Mouse (Mus musculus): Measurements from ENCODE around the gene Fgfr2. TPM values are rescaled to one million over a fixed set of nuclear protein-coding genes. Genes with fewer than 3 reads are reported as not detected.
A peak's percentile ranks its signal among the peaks of the same experiment; 100 is the strongest.

Fgfr2 gene
- polyA plus RNA-seq, 1 experiment from 2014 or later: 24.1 TPM

DNA sequence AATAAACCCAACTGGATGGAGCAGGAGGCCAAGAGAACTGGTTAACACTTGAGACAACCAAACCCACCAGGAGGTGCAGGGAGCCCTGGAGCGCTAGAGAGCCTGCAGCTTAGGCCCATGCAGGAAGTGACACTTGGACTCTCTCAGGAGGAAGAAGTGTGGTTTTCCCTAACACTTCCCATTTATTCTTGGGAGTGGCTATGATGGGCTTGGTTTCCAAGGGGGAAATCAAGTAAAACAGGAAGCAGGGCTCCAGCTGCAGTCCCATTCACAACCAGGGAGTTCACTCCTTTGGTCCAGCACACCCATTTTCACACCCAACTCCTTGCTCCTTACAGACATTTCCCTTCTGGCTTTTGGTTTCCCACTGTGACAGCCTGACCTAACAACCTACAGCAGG is 44.2 kb downstream of the Fgfr2 start:
- no peak for ATAC-seq

DNA sequence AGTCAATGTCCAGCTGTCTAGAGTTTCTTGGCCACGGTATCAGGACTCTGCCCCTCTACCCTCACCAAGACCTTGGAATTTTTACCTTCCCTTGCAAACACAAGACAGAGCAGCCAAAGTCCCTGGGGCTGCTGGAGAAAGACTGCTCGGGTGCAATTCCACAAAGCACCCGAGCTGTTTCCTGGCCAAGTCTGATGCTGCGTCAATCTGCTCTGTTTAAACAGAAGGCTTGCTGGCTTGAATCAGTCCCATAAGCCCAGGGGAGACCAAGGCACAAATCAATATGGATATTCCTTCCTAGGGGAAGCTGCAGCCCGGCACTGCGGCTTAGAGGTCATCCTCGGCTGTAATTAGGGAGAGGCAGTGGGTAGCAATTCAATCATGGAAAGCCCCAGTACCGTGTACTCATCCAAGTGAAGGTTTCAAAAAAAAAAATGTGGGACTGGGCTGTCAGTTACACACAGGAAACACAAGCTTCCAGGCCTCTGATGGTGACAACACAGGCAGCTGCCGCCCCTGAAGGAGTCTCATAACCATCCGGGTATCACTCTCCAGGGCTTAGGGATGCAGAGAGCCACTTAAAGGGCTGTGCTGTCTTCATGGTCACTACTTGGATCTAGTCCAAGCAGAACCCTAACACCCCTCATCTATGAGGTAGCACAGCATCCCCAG is 48.6 kb downstream of the Fgfr2 start:
- H3K4me2 ChIP-seq (ENCODE audit: low read length): no peak overlapping the region
- no peak overlapping the region for H3K4me3 ChIP-seq (ENCODE audit: low read length)
- no peak for ATAC-seq
- H3K9ac ChIP-seq (ENCODE audit: low read depth, low read length): no peak overlapping the region
- H3K36me3 ChIP-seq (ENCODE audit: control insufficient read depth, insufficient read depth, low read length): no peaks in the 10 kb centered on the region
- 30% methylated on average over 10 of the region's 10 CpGs for whole genome bisulfite sequencing
- no peaks in the 10 kb centered on the region for H3K9me3 ChIP-seq (ENCODE audit: control insufficient read depth, low read length)
- no peaks in the 10 kb centered on the region for H3K27me3 ChIP-seq (replicated peaks; ENCODE audit: control insufficient read depth, insufficient read depth, low read length)
- peak overlapping the region; percentile 9; the same call in 1 of the 2 replicates for H3K27ac ChIP-seq (ENCODE audit: low read depth, low read length)
- H3K4me1 ChIP-seq (ENCODE audit: control insufficient read depth, insufficient read depth, low read depth, low read length): peaks cover 38% of the 10 kb centered on the region

More for the DNA sequence above, 44.2 kb downstream of the Fgfr2 start:
- no peak overlapping the region for H3K9ac ChIP-seq (ENCODE audit: low read depth, low read length)
- no peak overlapping the region for H3K4me2 ChIP-seq (ENCODE audit: low read length)
- H3K9me3 ChIP-seq (ENCODE audit: control insufficient read depth, low read length): no peaks in the 10 kb centered on the region
- no peaks in the 10 kb centered on the region for H3K27me3 ChIP-seq (replicated peaks; ENCODE audit: control insufficient read depth, insufficient read depth, low read length)
- no peak overlapping the region for H3K4me3 ChIP-seq (ENCODE audit: low read length)
- no peaks in the 10 kb centered on the region for H3K36me3 ChIP-seq (ENCODE audit: control insufficient read depth, insufficient read depth, low read length)
- H3K27ac ChIP-seq (ENCODE audit: low read depth, low read length): no peak overlapping the region
- peaks cover 24% of the 10 kb centered on the region for H3K4me1 ChIP-seq (ENCODE audit: control insufficient read depth, insufficient read depth, low read depth, low read length)
- WGBS: 83% methylated on average over 1 of the region's 1 CpGs

DNA sequence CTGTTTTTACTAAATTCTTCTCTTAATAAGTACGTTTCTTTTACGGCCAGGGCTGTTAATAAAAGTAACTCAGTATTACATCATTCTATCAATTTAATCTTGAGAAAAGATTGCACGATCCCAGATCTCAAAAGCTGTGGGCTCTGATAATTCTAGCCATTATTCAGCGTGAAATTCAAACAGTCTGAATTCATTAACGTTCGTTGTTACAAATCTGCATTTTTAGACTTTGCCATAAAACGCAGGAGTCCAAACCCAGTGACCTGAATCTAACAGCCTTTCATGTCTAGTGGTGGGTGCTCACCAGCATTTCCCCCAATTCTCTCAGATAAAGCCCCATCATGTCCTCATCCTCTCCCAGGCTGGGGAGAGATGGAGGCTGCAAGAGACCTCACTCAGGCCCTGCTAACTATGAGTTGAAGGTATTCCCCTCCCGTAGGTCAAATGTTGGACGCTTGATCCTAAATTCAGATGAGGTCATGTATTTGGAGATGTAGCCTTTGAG is 50.0 kb downstream of the Fgfr2 start:
- H3K9ac ChIP-seq (ENCODE audit: low read depth, low read length): no peak overlapping the region
- ATAC-seq: no peak
- H3K36me3 ChIP-seq (ENCODE audit: control insufficient read depth, insufficient read depth, low read length): no peaks in the 10 kb centered on the region
- no peak overlapping the region for H3K4me2 ChIP-seq (ENCODE audit: low read length)
- peaks cover 38% of the 10 kb centered on the region for H3K4me1 ChIP-seq (ENCODE audit: control insufficient read depth, insufficient read depth, low read depth, low read length)
- no peak overlapping the region for H3K4me3 ChIP-seq (ENCODE audit: low read length)
- H3K27ac ChIP-seq (ENCODE audit: low read depth, low read length): peak overlapping the region; percentile 15; the same call in 1 of the 2 replicates
- H3K9me3 ChIP-seq (ENCODE audit: control insufficient read depth, low read length): no peaks in the 10 kb centered on the region
- 30% methylated on average over 9 of the region's 9 CpGs for WGBS
- H3K27me3 ChIP-seq (replicated peaks; ENCODE audit: control insufficient read depth, insufficient read depth, low read length): no peaks in the 10 kb centered on the region

DNA sequence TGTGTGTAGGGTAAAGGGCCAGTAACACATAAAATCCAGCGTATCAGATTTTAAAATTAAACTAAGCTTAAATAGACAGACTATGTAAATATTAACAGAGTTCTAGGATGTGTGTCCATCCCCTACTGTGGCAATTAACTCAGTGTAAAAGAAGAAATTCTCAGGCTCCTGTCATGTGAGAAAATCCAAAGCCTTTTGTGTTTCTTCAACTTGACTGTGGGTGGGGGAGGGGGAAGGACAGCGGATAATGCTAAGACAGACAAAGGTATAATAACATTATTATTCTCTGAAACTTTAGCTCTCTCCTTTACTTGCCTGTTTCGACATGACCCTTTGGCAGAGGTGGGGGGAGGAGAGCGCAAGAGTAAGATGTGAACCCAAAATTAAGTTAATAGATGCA is 50.6 kb downstream of the Fgfr2 start:
- peaks cover 42% of the 10 kb centered on the region for H3K4me1 ChIP-seq (ENCODE audit: control insufficient read depth, insufficient read depth, low read depth, low read length)
- no peak for ATAC-seq

DNA sequence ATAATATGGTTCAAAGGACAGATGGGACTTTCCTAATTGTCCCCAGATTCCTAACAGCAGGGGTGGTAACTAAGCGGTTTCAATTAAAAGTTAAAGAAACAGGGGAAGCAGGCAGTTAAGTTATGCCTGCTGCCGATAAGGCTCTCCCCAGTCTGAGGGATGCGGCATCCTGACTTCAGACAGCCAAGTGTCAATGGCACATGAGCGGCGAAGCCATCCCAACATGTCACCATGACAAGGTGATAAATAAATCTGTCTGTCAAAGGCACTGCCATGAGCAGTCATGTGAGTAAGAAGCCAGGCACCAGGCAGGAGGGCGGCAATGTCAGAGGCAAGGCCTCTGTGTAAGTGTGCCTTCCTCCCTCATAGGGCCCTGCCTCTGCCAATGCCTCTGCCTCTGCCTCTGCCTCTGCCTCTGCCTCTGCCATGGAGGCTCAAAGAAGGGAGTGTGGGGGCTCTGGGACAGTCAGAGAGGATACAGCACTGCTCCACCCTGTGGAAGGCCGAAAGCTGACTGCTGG is 55.8 kb downstream of the Fgfr2 start:
- Histone ChIP-seq H3K9ac (ENCODE audit: low read depth, low read length) (no peak overlapping the region), H3K27ac (ENCODE audit: low read depth, low read length) (peak overlapping the region; percentile 61), H3K4me3 (ENCODE audit: low read length) (no peak overlapping the region), H3K36me3 (ENCODE audit: control insufficient read depth, insufficient read depth, low read length) (no peaks in the 10 kb centered on the region), H3K4me1 (ENCODE audit: control insufficient read depth, insufficient read depth, low read depth, low read length) (peaks cover 35% of the 10 kb centered on the region), H3K4me2 (ENCODE audit: low read length) (no peak overlapping the region), H3K9me3 (ENCODE audit: control insufficient read depth, low read length) (no peaks in the 10 kb centered on the region), H3K27me3 (replicated peaks; ENCODE audit: control insufficient read depth, insufficient read depth, low read length) (no peaks in the 10 kb centered on the region)
- peak; percentile 43 for ATAC-seq
- 30% methylated on average over 7 of the region's 7 CpGs for WGBS

More for the DNA sequence above, 50.6 kb downstream of the Fgfr2 start:
- Histone ChIP-seq H3K9ac (ENCODE audit: low read depth, low read length) (no peak overlapping the region), H3K27me3 (replicated peaks; ENCODE audit: control insufficient read depth, insufficient read depth, low read length) (no peaks in the 10 kb centered on the region), H3K9me3 (ENCODE audit: control insufficient read depth, low read length) (no peaks in the 10 kb centered on the region), H3K27ac (ENCODE audit: low read depth, low read length) (no peak overlapping the region), H3K36me3 (ENCODE audit: control insufficient read depth, insufficient read depth, low read length) (no peaks in the 10 kb centered on the region), H3K4me3 (ENCODE audit: low read length) (no peak overlapping the region), H3K4me2 (ENCODE audit: low read length) (no peak overlapping the region)
- WGBS: 32% methylated on average over 4 of the region's 4 CpGs

DNA sequence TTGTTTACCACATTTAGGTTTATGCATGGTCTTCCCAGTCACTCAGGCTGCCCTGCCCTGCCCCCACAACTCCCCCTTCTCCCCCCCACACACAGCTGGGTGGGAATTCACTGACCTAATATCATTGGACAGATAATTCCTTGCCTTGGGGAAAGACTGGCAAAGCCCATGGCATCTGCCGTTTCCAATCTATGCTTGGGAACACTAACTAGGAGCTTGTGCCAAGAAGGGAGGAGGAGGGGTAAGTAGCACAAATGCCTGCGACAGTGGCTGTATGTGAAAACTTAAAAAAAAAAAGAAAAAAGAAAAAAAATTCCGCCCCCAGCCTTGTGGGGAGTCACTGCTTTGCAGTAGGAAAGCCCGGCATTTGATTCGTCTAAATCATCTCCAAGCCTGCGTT is 56.4 kb downstream of the Fgfr2 start:
- Histone ChIP-seq H3K27ac (ENCODE audit: low read depth, low read length) (peak overlapping the region; percentile 58), H3K27me3 (replicated peaks; ENCODE audit: control insufficient read depth, insufficient read depth, low read length) (no peaks in the 10 kb centered on the region), H3K4me2 (ENCODE audit: low read length) (no peak overlapping the region), H3K9ac (ENCODE audit: low read depth, low read length) (no peak overlapping the region), H3K4me3 (ENCODE audit: low read length) (no peak overlapping the region), H3K4me1 (ENCODE audit: control insufficient read depth, insufficient read depth, low read depth, low read length) (peaks cover 30% of the 10 kb centered on the region), H3K9me3 (ENCODE audit: control insufficient read depth, low read length) (no peaks in the 10 kb centered on the region), H3K36me3 (ENCODE audit: control insufficient read depth, insufficient read depth, low read length) (no peaks in the 10 kb centered on the region)
- peak; percentile 69 for ATAC-seq
- WGBS: 20% methylated on average over 6 of the region's 6 CpGs

DNA sequence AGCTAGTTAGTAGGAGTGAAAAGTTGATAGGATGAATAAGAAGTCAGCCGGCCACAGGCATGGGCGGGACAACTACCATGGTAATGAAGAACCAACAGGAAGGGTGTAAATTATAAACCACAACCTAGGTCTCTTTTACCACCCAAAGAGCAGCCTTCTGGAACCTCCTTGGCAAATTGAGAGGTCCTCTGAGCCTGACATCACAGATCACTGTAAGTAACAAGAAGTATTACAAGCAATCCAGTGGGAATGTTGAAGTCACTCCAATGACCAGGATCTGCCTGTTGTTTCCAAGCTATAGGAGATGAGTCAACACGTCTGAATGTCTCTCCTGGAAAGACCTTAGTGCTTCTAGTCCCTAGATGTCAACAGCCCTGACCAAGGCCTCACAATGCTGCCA is 61.1 kb downstream of the Fgfr2 start:
- no peak overlapping the region for H3K4me3 ChIP-seq (ENCODE audit: low read length)
- no peaks in the 10 kb centered on the region for H3K9me3 ChIP-seq (ENCODE audit: control insufficient read depth, low read length)
- ATAC-seq: no peak
- H3K4me1 ChIP-seq (ENCODE audit: control insufficient read depth, insufficient read depth, low read depth, low read length): peaks cover 30% of the 10 kb centered on the region
- H3K36me3 ChIP-seq (ENCODE audit: control insufficient read depth, insufficient read depth, low read length): no peaks in the 10 kb centered on the region
- H3K27ac ChIP-seq (ENCODE audit: low read depth, low read length): no peak overlapping the region
- no peak overlapping the region for H3K9ac ChIP-seq (ENCODE audit: low read depth, low read length)
- H3K27me3 ChIP-seq (replicated peaks; ENCODE audit: control insufficient read depth, insufficient read depth, low read length): no peaks in the 10 kb centered on the region
- no peak overlapping the region for H3K4me2 ChIP-seq (ENCODE audit: low read length)
- WGBS: 92% methylated on average over 3 of the region's 3 CpGs

DNA sequence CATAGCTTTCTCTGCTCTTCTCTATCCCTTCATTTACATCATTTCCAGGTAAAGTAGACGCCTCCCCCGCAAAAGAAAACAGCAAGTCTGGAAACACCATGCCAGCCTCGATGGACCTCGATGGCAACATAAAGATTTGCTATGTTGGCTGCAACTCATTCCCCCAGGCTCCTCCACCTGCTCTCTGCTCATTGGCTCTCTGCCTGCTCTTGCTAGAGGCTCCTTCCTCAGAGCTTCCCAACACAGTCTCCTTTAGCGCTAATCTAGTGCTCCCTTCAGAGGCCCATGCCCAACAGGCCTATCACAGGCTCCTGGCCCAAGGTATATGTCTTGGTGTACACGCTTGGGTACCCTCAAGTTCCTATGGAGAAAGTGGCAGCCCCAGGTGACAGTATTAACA is 63.0 kb downstream of the Fgfr2 start:
- no peaks in the 10 kb centered on the region for H3K36me3 ChIP-seq (ENCODE audit: control insufficient read depth, insufficient read depth, low read length)
- peaks cover 17% of the 10 kb centered on the region for H3K4me1 ChIP-seq (ENCODE audit: control insufficient read depth, insufficient read depth, low read depth, low read length)
- H3K27me3 ChIP-seq (replicated peaks; ENCODE audit: control insufficient read depth, insufficient read depth, low read length): no peaks in the 10 kb centered on the region
- no peak overlapping the region for H3K4me2 ChIP-seq (ENCODE audit: low read length)
- no peak for ATAC-seq
- no peak overlapping the region for H3K27ac ChIP-seq (ENCODE audit: low read depth, low read length)
- H3K9me3 ChIP-seq (ENCODE audit: control insufficient read depth, low read length): no peaks in the 10 kb centered on the region
- WGBS: 85% methylated on average over 6 of the region's 6 CpGs
- no peak overlapping the region for H3K4me3 ChIP-seq (ENCODE audit: low read length)
- no peak overlapping the region for H3K9ac ChIP-seq (ENCODE audit: low read depth, low read length)

DNA sequence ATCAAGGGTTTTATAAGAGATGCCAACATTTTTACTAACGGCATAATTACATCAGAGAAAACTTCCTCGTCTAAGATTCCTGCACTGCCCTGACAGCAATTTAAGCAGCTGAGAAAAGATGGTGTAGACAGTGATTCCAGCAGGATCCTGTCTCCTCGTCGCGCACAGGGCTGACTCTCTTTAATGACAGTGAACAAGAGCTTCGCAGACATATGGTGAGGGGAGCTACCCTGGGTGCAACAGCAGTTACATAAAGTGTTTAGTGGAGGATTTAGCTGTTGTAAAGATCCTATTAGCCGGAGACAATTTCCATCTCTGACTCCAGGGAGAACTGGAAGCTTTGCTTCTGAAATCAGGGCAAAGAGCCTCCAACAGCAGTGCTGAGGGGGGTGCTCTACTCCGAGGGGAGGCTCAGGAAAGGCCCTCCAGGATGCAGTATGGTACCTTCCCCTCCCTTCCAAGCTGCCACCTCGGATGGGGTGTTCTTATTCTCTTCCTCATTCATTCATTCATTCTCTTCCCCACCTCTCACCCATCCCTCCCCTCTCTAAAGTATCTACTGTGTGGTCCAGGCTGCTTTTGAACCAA is 63.5 kb downstream of the Fgfr2 start:
- no peaks in the 10 kb centered on the region for H3K27me3 ChIP-seq (replicated peaks; ENCODE audit: control insufficient read depth, insufficient read depth, low read length)
- H3K4me3 ChIP-seq (ENCODE audit: low read length): no peak overlapping the region
- H3K36me3 ChIP-seq (ENCODE audit: control insufficient read depth, insufficient read depth, low read length): no peaks in the 10 kb centered on the region
- ATAC-seq: peak; percentile 63; the same call in 1 of the 2 replicates
- H3K9me3 ChIP-seq (ENCODE audit: control insufficient read depth, low read length): no peaks in the 10 kb centered on the region
- 42% methylated on average over 9 of the region's 9 CpGs for WGBS
- no peak overlapping the region for H3K9ac ChIP-seq (ENCODE audit: low read depth, low read length)
- H3K27ac ChIP-seq (ENCODE audit: low read depth, low read length): peak overlapping the region; percentile 31; the same call in 1 of the 2 replicates
- no peak overlapping the region for H3K4me2 ChIP-seq (ENCODE audit: low read length)
- peaks cover 17% of the 10 kb centered on the region for H3K4me1 ChIP-seq (ENCODE audit: control insufficient read depth, insufficient read depth, low read depth, low read length)
